Mouse (Mus musculus) hindbrain, embryonic 13.5 days (tissue): ENCODE data around the gene Aasdhppt. TPM values are rescaled to one million over a fixed set of nuclear protein-coding genes. Genes with fewer than 3 reads are reported as not detected.

Source experiments
- ATAC-seq: fragments of 200-750 bp; cut with Nextera tagmentation; 2 replicates; pipeline ENCODE4 v1.8.0; 2017; ENCODE audit warnings: moderate TSS enrichment; ENCODE audit not compliant: low FRiP score
- H3K27ac ChIP-seq: fragments of 300-500 bp; sonication (generic); 2 replicates; pipeline ENCODE4 v1.5.1; 2015; ENCODE audit warnings: inconsistent platforms, mild to moderate bottlenecking, moderate library complexity
- H3K27me3 ChIP-seq: fragments of 300-500 bp; sonication (generic); 2 replicates; pipeline ENCODE4 v1.6.1; 2015; ENCODE audit warnings: mild to moderate bottlenecking, inconsistent platforms
- H3K36me3 ChIP-seq: fragments of 300-500 bp; sonication (generic); 2 replicates; pipeline ENCODE4 v1.6.1; 2015; ENCODE audit warnings: mild to moderate bottlenecking, inconsistent platforms
- H3K4me1 ChIP-seq: fragments of 300-500 bp; sonication (generic); replicated peaks from 2 replicates; pipeline ENCODE4 v1.6.1; 2015; ENCODE audit warnings: inconsistent platforms
- H3K4me2 ChIP-seq: fragments of 300-500 bp; sonication (generic); 2 replicates; pipeline ENCODE4 v1.6.1; 2015; ENCODE audit warnings: inconsistent platforms, mild to moderate bottlenecking, moderate library complexity
- H3K4me3 ChIP-seq: fragments of 300-500 bp; sonication (generic); 2 replicates; pipeline ENCODE4 v1.5.1; 2015; ENCODE audit warnings: mild to moderate bottlenecking, inconsistent platforms
- H3K9ac ChIP-seq: fragments of 300-500 bp; sonication (generic); 2 replicates; pipeline ENCODE4 v1.6.1; 2015; ENCODE audit warnings: mild to moderate bottlenecking, inconsistent platforms
- H3K9me3 ChIP-seq: fragments of 300-500 bp; sonication (generic); 2 replicates; pipeline ENCODE4 v1.6.1; 2016; ENCODE audit warnings: inconsistent platforms
- WGBS: fragments of 180-500 bp; shearing (Covaris S2); methylation state at CpG from one replicate; pipeline ENCODE4 v1.1.7; 2015; 5-methylcytosine and 5-hydroxymethylcytosine counted together
- polyA plus RNA-seq: library from polyadenylated mRNA; unstranded; fragments of >200 nt; fragmentation: Nextera tagmentation; extraction: Ambion mirVana; gene quantifications from 2 replicates; pipeline ENCODE4 v1.2.1, GENCODE M21; 2015

The Aasdhppt gene
- 33.9 and 34.5 TPM in 2 replicates for polyA plus RNA-seq

DNA sequence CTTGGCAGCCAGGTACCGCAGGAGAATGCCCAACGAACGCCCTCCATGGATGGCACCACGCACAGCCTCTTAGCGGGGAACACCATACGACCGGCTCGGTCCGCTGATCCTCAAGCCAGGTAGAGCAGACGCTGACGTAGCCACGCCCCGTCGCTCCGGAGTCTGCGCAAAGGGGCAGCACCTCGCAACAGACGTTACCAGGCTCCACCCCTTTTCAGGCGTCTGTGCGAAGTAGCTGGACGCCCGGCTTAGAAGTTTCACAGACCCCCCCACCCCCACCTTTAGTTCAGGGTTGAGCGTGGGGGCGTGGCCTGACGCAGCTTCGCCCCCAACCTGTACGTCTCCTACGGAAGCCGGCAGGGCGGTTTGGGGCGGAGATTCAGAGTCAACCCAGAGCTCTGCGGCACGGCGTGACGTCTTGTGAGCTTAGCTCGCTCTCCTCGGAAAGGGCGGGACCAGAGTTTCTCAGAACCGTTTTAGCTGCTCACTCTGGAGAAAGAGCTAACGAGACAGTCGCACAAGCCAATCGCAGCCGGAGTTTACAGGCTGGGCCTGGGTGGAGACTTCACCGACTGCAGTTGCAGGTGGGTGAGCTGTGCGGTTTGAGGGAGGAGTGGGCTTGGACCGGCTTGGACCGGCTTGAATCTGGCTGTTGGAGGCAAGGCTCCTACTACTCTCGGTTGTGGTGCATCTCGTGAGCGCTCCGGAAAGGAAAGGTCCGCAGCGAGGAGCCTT lies at the start of gene Aasdhppt, which contains the start of gene Kbtbd3:
Aasdhppt (minus strand) TSS at position 121 of the 735 bp plus-strand sequence.
Kbtbd3 (plus strand) TSS at position 483 of the 735 bp plus-strand sequence.
- Histone ChIP-seq H3K4me3 (peak within 1 kb of the TSS; percentile 75), H3K27ac (peak within 1 kb of the TSS; percentile 95), H3K4me1 (peaks cover 22% of the 10 kb centered on the region), H3K36me3 (peaks cover 4% of the 10 kb centered on the region; the same call in 1 of the 2 replicates), H3K4me2 (peak within 1 kb of the TSS; percentile 64), H3K27me3 (no peaks in the 10 kb centered on the region), H3K9me3 (no peaks in the 10 kb centered on the region), H3K9ac (peak within 1 kb of the TSS; percentile 88)
- peak; percentile 99 for ATAC-seq
- 0% methylated on average over 53 of the region's 53 CpGs for WGBS

DNA sequence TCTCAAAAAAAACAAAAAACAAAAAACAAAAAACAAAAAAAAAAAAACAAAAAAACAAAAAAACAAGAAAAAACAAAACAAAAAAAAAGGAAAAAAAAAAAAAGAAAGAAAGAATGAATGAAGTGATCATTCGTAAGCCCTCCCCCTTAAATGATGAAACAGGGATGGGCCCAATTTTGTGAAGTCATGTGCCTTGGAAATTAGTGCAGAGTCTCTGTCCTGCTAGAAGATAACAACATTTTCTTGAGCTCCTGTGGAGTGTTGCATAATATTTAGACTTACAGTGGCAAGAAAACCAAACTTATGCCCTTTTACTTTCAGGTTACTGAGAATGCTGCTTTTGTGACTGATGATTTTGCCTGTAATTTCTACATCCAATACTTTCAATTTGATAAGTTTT lies 43.9 kb upstream of the Aasdhppt start:
- no peaks in the 10 kb centered on the region for H3K27me3 ChIP-seq

DNA sequence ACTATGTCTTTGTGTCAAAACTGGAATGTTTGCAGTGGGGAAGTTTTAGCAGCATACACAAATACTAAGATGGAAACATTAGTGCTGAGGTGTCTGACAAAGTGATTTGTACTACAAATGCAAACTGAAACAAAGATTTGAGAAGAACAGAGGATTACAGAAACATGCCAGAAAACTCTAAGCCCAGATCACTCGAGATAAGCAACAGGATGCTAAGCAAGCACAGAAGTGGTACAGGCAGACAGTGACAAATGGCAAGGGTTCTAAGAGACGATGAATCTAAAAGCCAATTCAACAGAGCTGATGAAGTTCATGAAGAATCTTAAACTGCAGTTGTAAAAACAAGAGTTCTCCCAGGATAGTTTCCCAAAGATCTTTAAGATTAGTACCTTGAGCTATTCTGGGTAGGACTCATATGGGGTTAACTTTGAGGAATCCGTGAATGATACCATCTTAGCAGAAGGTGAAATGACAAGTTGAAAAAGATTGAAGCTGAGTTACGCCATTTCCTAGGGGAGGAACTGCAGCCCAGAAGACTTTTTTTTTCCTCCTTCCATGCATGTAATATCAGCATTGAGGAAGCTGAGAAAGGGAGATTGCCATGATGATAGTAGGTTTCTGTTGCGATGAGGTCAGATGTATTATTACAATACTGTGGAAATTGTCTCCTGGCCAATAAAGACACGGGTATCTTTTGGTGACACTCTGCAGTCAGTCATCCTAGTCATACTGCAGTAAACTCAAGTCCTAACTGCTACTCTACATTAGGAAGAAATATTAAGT lies 9.9 kb upstream of the Aasdhppt start:
- Histone ChIP-seq H3K4me2 (no peak overlapping the region), H3K27ac (no peak overlapping the region), H3K36me3 (peaks cover 23% of the 10 kb centered on the region), H3K9ac (no peak overlapping the region), H3K4me3 (no peak overlapping the region), H3K9me3 (no peaks in the 10 kb centered on the region), H3K27me3 (no peaks in the 10 kb centered on the region), H3K4me1 (no peaks in the 10 kb centered on the region)
- 89% methylated on average over 6 of the region's 6 CpGs for WGBS
- ATAC-seq, result no peak

More for the DNA sequence above, 43.9 kb upstream of the Aasdhppt start:
- no peak overlapping the region for H3K4me2 ChIP-seq
- H3K9ac ChIP-seq, result no peak overlapping the region
- H3K4me1 ChIP-seq, result no peaks in the 10 kb centered on the region
- no peak overlapping the region for H3K4me3 ChIP-seq
- no peaks in the 10 kb centered on the region for H3K36me3 ChIP-seq
- 100% methylated on average over 1 of the region's 1 CpGs for WGBS
- H3K9me3 ChIP-seq, result no peaks in the 10 kb centered on the region
- no peak for ATAC-seq
- H3K27ac ChIP-seq, result no peak overlapping the region

DNA sequence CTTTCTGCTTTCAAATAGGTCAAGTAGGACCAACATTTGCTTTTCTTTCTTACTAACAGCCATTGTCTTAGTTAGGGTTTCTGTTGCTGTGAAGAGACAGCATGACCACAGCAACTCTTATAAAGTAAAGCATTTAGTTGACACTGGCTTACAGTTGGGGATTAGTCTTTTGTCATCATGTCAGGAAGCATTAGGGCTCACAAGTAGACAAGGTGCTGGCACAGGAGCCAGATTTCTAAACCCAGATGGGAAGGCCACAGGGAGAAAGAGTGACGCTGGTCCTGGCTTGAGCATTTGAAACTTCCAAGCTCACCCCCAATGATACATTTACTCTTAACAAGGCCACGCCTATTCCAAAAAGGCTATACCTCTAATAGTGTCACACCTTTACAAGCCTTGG lies 6.5 kb upstream of the Aasdhppt start:
- peaks cover 5% of the 10 kb centered on the region for H3K4me1 ChIP-seq
- H3K4me2 ChIP-seq, result no peak overlapping the region
- H3K27me3 ChIP-seq, result no peaks in the 10 kb centered on the region
- H3K9me3 ChIP-seq, result no peaks in the 10 kb centered on the region
- no peak overlapping the region for H3K27ac ChIP-seq
- WGBS, result 82% methylated on average over 2 of the region's 2 CpGs
- peaks cover 14% of the 10 kb centered on the region for H3K36me3 ChIP-seq
- H3K9ac ChIP-seq, result no peak overlapping the region
- H3K4me3 ChIP-seq, result no peak overlapping the region
- no peak for ATAC-seq

DNA sequence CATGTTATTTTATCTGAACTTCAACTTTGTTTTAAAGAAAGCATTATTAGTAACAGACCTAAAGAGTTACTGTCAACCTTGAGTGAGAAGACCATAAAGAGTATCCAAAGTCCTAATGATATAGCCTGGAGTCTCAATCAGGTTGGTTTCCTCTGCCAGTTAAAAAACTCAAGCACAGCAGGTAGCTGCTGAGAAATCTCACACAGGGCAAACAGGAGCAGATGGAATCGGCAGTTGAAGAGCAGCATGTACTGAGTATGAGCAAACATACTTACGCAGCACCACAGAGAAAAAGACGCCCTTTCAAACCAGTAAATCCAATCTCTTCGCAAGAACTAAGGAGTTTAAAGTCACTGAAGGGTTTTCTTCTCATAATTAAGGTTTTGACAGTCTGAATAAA lies 4.7 kb upstream of the Aasdhppt start:
- H3K4me2 ChIP-seq, result no peak overlapping the region
- no peak overlapping the region for H3K4me3 ChIP-seq
- 94% methylated on average over 4 of the region's 4 CpGs for WGBS
- peaks cover 13% of the 10 kb centered on the region for H3K36me3 ChIP-seq
- no peak for ATAC-seq
- no peaks in the 10 kb centered on the region for H3K9me3 ChIP-seq
- H3K4me1 ChIP-seq, result peaks cover 11% of the 10 kb centered on the region
- no peaks in the 10 kb centered on the region for H3K27me3 ChIP-seq
- H3K9ac ChIP-seq, result no peak overlapping the region
- H3K27ac ChIP-seq, result no peak overlapping the region

DNA sequence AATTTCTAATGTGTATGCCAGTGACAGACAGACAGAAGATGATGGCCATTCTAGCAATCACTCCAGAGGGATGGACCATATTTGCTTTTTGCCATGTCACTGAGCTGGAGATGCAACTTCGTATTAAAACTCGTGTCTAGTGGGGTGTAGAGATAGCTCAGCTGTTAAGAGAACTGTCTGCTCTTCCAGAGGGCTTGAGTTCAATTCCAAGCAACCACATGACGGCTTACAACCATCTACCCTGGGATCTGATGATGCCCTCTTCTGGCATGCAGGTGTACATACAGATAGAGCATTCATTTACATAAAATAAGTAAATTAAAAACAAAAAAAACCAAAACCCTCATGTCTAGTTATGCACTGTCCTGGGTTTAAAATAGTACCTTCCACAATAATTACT lies 1.9 kb upstream of the Aasdhppt start:
- Histone ChIP-seq H3K36me3 (peaks cover 7% of the 10 kb centered on the region; the same call in 1 of the 2 replicates), H3K27me3 (no peaks in the 10 kb centered on the region), H3K4me2 (peak overlapping the region; percentile 64), H3K9me3 (no peaks in the 10 kb centered on the region), H3K4me1 (peaks cover 22% of the 10 kb centered on the region), H3K9ac (peak overlapping the region; percentile 88; the same call in 1 of the 2 replicates), H3K27ac (no peak overlapping the region), H3K4me3 (no peak overlapping the region)
- ATAC-seq, result no peak
- 87% methylated on average over 3 of the region's 3 CpGs for WGBS

DNA sequence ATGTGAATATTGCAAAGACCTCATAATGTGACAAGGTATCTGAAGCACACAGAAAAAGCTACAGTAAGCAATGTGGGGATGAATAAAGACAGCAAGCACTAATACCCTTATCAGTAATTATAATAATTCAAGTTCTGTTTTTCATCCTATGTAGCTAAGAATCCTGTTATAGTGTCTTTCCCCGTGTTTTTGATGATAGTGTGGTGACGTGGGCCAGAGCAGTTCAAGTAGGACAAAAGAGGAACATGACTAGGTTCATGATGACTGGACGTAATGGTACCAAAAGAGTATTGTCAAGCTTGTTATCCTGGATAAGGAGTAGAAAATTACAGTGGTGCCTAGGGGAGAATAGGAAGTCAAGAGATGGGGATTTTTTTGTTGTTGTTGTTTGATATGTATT lies 1.4 kb upstream of the Aasdhppt start:
- Histone ChIP-seq H3K4me3 (peak overlapping the region; percentile 75), H3K36me3 (peaks cover 7% of the 10 kb centered on the region; the same call in 1 of the 2 replicates), H3K4me1 (peaks cover 22% of the 10 kb centered on the region), H3K9ac (peak overlapping the region; percentile 88), H3K27me3 (no peaks in the 10 kb centered on the region), H3K9me3 (no peaks in the 10 kb centered on the region), H3K4me2 (peak overlapping the region; percentile 64), H3K27ac (peak overlapping the region; percentile 95)
- 82% methylated on average over 3 of the region's 3 CpGs for WGBS
- ATAC-seq, result no peak

DNA sequence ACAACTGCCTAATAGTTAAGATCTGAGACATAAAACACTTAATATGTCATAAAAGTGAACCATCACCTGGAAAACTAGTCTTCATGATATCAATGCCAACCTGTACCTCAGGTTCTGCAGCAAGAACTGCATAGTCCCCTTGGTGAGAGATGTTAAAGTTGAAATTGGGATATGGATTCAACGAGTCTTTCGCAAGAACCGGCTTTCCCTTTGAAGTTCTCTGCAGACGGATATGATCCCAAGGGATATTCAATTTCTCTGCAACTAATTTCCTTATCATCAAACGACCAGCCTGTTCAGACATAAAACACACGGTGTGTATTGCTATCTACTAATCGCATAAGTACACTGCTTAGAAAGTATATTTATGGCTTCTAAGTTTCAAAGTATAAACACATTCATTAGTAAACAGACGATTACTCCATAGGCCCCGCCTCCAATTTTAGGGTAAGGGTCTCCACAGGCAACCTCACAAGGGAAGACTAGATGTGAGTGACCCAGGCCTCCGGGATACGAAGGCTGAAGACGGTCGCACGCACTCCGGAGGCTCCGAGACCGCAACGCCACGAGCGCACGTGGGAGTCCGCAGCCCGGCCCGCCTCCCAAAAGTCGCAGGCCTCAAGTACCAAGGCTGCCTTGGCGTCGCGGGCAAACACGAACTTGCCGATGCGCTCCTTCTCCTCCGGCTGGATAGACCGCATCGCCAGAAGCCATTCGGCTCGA lies 482 bp downstream of the Aasdhppt start:
- ATAC-seq, result no peak; the same call in 1 of the 2 replicates
- under 1% methylated on average over 36 of the region's 36 CpGs for WGBS

DNA sequence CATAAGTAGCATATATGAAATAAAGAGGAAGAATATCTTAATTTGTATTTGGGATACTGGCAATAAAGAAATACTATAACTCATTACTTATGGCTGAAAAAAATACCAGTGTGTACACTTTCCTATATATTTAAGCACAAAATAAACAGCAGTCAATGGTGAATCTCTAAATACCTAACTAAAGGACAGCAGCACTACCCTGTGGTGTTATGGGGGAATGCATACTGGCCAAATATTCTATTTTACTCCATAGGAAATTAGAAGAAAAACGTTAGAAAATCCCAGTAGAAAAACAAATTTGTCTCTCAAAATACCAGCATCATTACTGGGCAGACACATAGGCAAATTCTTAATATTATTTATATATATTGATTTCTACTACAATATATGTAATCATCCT lies 4.4 kb downstream of the Aasdhppt start:
- H3K36me3 ChIP-seq, result peaks cover 18% of the 10 kb centered on the region
- no peaks in the 10 kb centered on the region for H3K9me3 ChIP-seq
- no peak overlapping the region for H3K27ac ChIP-seq
- H3K9ac ChIP-seq, result no peak overlapping the region
- ATAC-seq, result no peak
- H3K4me3 ChIP-seq, result no peak overlapping the region
- H3K27me3 ChIP-seq, result no peaks in the 10 kb centered on the region
- no peak overlapping the region for H3K4me2 ChIP-seq
- 62% methylated on average over 1 of the region's 1 CpGs for WGBS
- peaks cover 11% of the 10 kb centered on the region for H3K4me1 ChIP-seq

More for the DNA sequence above, 482 bp downstream of the Aasdhppt start:
- Histone ChIP-seq H3K4me1 (peaks cover 22% of the 10 kb centered on the region), H3K9ac (peak overlapping the region; percentile 88), H3K4me3 (peak overlapping the region; percentile 75), H3K4me2 (peak overlapping the region; percentile 64), H3K27ac (peak overlapping the region; percentile 95), H3K9me3 (no peaks in the 10 kb centered on the region), H3K27me3 (no peaks in the 10 kb centered on the region), H3K36me3 (no peaks in the 10 kb centered on the region)

DNA sequence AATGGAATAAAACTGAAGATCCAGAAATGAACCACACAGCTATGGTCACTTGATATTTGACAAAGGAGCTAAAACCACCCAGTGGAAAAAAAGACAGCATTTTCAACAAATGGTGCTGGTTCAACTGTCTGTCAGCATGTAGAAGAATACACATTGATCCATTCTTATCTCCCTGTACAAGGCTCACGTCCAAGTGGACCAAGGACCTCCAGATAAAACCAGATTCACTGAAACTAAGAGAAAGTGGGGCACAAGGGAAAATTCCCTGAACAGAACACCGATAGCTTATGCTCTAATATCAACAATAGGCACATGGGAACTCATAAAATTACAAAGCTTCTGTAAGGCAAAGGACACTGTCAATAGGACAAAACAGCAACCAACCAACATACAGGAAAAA lies 8.8 kb downstream of the Aasdhppt start:
- Histone ChIP-seq H3K9ac (no peak overlapping the region), H3K36me3 (peaks cover 31% of the 10 kb centered on the region), H3K27ac (no peak overlapping the region), H3K4me1 (no peaks in the 10 kb centered on the region), H3K9me3 (no peaks in the 10 kb centered on the region), H3K27me3 (no peaks in the 10 kb centered on the region), H3K4me3 (no peak overlapping the region), H3K4me2 (no peak overlapping the region)
- ATAC-seq, result no peak
- 95% methylated on average over 2 of the region's 2 CpGs for whole genome bisulfite sequencing

DNA sequence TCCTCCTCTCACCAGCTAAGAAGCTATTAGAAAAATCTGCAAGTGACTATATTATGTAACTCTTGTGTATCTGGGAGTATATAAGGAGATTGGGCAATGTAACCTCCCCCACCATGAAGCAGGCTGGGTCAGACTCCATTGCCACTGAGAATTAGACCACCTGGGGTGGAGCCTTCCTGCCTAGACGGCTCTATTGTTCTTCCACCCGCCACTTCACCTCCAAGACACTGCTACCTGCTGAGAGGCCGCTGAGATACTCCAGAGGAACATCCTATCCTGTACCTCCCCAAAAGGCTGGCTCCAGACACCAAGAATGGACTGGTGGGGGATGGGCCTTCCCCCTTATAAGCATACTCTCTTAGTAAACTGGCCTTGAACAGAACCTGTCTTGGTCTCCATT lies 25.4 kb downstream of the Aasdhppt start:
- WGBS, result 5% methylated on average over 3 of the region's 3 CpGs
- Histone ChIP-seq H3K9me3 (no peaks in the 10 kb centered on the region), H3K27ac (no peak overlapping the region), H3K4me1 (no peaks in the 10 kb centered on the region), H3K36me3 (peaks cover 5% of the 10 kb centered on the region), H3K4me3 (no peak overlapping the region), H3K4me2 (no peak overlapping the region), H3K27me3 (no peaks in the 10 kb centered on the region), H3K9ac (no peak overlapping the region)
- no peak for ATAC-seq

DNA sequence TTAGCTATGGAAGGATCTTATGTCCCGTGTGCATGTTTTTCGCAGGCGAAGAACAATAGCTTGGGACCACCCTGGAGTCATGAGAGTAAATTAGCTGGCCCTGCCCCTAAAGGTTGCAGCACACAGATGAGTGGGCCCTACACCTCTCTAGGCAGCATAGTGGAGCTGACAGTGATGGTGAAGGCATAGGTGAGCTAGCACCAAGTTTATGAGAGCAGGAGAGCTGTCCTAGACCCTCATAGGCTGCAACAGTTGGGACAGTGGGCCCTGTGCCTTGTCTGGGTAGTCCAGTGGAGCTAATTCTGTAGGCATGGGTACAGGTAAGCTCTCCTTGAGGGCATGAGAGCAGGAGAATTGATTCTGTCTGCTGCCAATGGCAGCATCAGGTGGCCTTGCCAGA lies 42.4 kb downstream of the Aasdhppt start:
- 95% methylated on average over 3 of the region's 3 CpGs for WGBS
- ATAC-seq, result no peak
- H3K4me1 ChIP-seq, result no peaks in the 10 kb centered on the region
- no peaks in the 10 kb centered on the region for H3K36me3 ChIP-seq
- no peaks in the 10 kb centered on the region for H3K27me3 ChIP-seq
- H3K27ac ChIP-seq, result no peak overlapping the region
- no peak overlapping the region for H3K9ac ChIP-seq
- no peaks in the 10 kb centered on the region for H3K9me3 ChIP-seq
- no peak overlapping the region for H3K4me2 ChIP-seq
- H3K4me3 ChIP-seq, result no peak overlapping the region
